Mouse (Mus musculus): Measurements from ENCODE around the gene Gm45618. TPM values are rescaled to one million over a fixed set of nuclear protein-coding genes. Genes with fewer than 3 reads are reported as not detected.
"Not testable (repeated sequence)": the region's sequence is repeated elsewhere in the genome, so short reads cannot be mapped to it uniquely, and the experiment has no call there.

Gm45618 gene
- not detected in 2 replicates for polyA plus RNA-seq (2015; fragmentation: Nextera tagmentation; extraction: Ambion mirVana)

GRCm38 (mm10) chr7:142120629-142121028 lies at the start of gene Gm45618:
Gene Gm45618 (minus strand): TSS chr7:142120729.
- H3K27me3 ChIP-seq; ATAC-seq (ENCODE audit: insufficient number of reproducible peaks, insufficient read depth, low FRiP score, low TSS enrichment, low read depth); H3K27ac ChIP-seq; H3K4me3 ChIP-seq; H3K4me1 ChIP-seq; H3K9me3 ChIP-seq; H3K4me2 ChIP-seq; H3K9ac ChIP-seq; H3K36me3 ChIP-seq: not testable (repeated sequence)
- 81% methylated on average over 1 of the region's 1 CpGs for WGBS

GRCm38 (mm10) chr7:142169836-142170235 lies 49.3 kb upstream of the Gm45618 start:
- no peak for ATAC-seq (ENCODE audit: insufficient number of reproducible peaks, insufficient read depth, low FRiP score, low TSS enrichment, low read depth)
- Histone ChIP-seq H3K4me1 (no peaks in the 10 kb centered on the region), H3K36me3 (no peaks in the 10 kb centered on the region), H3K9ac (no peak overlapping the region), H3K4me3 (no peak overlapping the region), H3K9me3 (no peaks in the 10 kb centered on the region), H3K4me2 (no peak overlapping the region), H3K27me3 (no peaks in the 10 kb centered on the region; the same call in 1 of the 2 replicates), H3K27ac (no peak overlapping the region)
- WGBS: 50% methylated on average over 3 of the region's 3 CpGs

- H3K4me2 ChIP-seq; H3K27ac ChIP-seq; H3K4me3 ChIP-seq; H3K9me3 ChIP-seq; H3K9ac ChIP-seq; ATAC-seq (ENCODE audit: insufficient number of reproducible peaks, insufficient read depth, low FRiP score, low TSS enrichment, low read depth); H3K27me3 ChIP-seq; H3K36me3 ChIP-seq; H3K4me1 ChIP-seq: not testable (repeated sequence)
Measured at GRCm38 (mm10) chr7:142165639-142166038, 45.1 kb upstream of the Gm45618 start, which contains the start of gene Gm4553. Gene Gm4553 (minus strand): TSS chr7:142165739.

GRCm38 (mm10) chr7:142159366-142159765 lies 38.8 kb upstream of the Gm45618 start:
- Histone ChIP-seq H3K9ac (no peak overlapping the region), H3K9me3 (no peaks in the 10 kb centered on the region), H3K27ac (no peak overlapping the region), H3K36me3 (no peaks in the 10 kb centered on the region), H3K27me3 (no peaks in the 10 kb centered on the region), H3K4me1 (no peaks in the 10 kb centered on the region), H3K4me2 (no peak overlapping the region), H3K4me3 (no peak overlapping the region)
- WGBS: 89% methylated on average over 3 of the region's 3 CpGs
- ATAC-seq (ENCODE audit: insufficient number of reproducible peaks, insufficient read depth, low FRiP score, low TSS enrichment, low read depth): no peak

- H3K4me3 ChIP-seq; ATAC-seq (ENCODE audit: insufficient number of reproducible peaks, insufficient read depth, low FRiP score, low TSS enrichment, low read depth); H3K36me3 ChIP-seq; H3K27me3 ChIP-seq; H3K9ac ChIP-seq; H3K27ac ChIP-seq; H3K9me3 ChIP-seq; H3K4me2 ChIP-seq; H3K4me1 ChIP-seq: not testable (repeated sequence)
- 54% methylated on average over 2 of the region's 2 CpGs for WGBS
Measured at GRCm38 (mm10) chr7:142157013-142157412, 36.5 kb upstream of the Gm45618 start, which contains the start of gene Gm29735. Gene Gm29735 (minus strand): TSS chr7:142157113.

- 63% methylated on average over 1 of the region's 1 CpGs for WGBS
- Histone ChIP-seq H3K27me3 (no peaks in the 10 kb centered on the region), H3K9me3 (no peaks in the 10 kb centered on the region), H3K36me3 (no peaks in the 10 kb centered on the region), H3K4me2 (no peak overlapping the region), H3K4me3 (no peak overlapping the region), H3K27ac (no peak overlapping the region), H3K4me1 (no peaks in the 10 kb centered on the region), H3K9ac (no peak overlapping the region)
- no peak for ATAC-seq (ENCODE audit: insufficient number of reproducible peaks, insufficient read depth, low FRiP score, low TSS enrichment, low read depth)
Measured at GRCm38 (mm10) chr7:142155308-142155707, 34.8 kb upstream of the Gm45618 start.

- WGBS: 75% methylated on average over 4 of the region's 4 CpGs
- Histone ChIP-seq H3K36me3 (no peaks in the 10 kb centered on the region), H3K4me2 (no peak overlapping the region), H3K9me3 (no peaks in the 10 kb centered on the region), H3K27me3 (no peaks in the 10 kb centered on the region), H3K4me1 (no peaks in the 10 kb centered on the region), H3K27ac (no peak overlapping the region), H3K9ac (no peak overlapping the region), H3K4me3 (no peak overlapping the region)
- ATAC-seq (ENCODE audit: insufficient number of reproducible peaks, insufficient read depth, low FRiP score, low TSS enrichment, low read depth): no peak
Measured at GRCm38 (mm10) chr7:142152191-142152590, 31.7 kb upstream of the Gm45618 start.

- ATAC-seq (ENCODE audit: insufficient number of reproducible peaks, insufficient read depth, low FRiP score, low TSS enrichment, low read depth): no peak
- Histone ChIP-seq H3K4me1 (no peaks in the 10 kb centered on the region), H3K4me2 (no peak overlapping the region), H3K27me3 (peaks cover 10% of the 10 kb centered on the region), H3K27ac (no peak overlapping the region), H3K4me3 (no peak overlapping the region), H3K36me3 (no peaks in the 10 kb centered on the region), H3K9ac (no peak overlapping the region), H3K9me3 (no peaks in the 10 kb centered on the region)
Measured at GRCm38 (mm10) chr7:142148633-142149032, 28.1 kb upstream of the Gm45618 start.

GRCm38 (mm10) chr7:142146033-142146432 lies 25.5 kb upstream of the Gm45618 start:
- Histone ChIP-seq H3K36me3 (no peaks in the 10 kb centered on the region), H3K9me3 (no peaks in the 10 kb centered on the region), H3K4me1 (no peaks in the 10 kb centered on the region), H3K9ac (no peak overlapping the region), H3K4me2 (no peak overlapping the region), H3K27ac (no peak overlapping the region), H3K4me3 (no peak overlapping the region), H3K27me3 (peaks cover 11% of the 10 kb centered on the region)
- ATAC-seq (ENCODE audit: insufficient number of reproducible peaks, insufficient read depth, low FRiP score, low TSS enrichment, low read depth): no peak
- WGBS: 3% methylated on average over 1 of the region's 1 CpGs

GRCm38 (mm10) chr7:142145413-142145940 lies 24.9 kb upstream of the Gm45618 start:
- Histone ChIP-seq H3K27me3 (peaks cover 11% of the 10 kb centered on the region), H3K9ac (no peak overlapping the region), H3K27ac (no peak overlapping the region), H3K9me3 (no peaks in the 10 kb centered on the region), H3K4me2 (no peak overlapping the region), H3K36me3 (no peaks in the 10 kb centered on the region), H3K4me1 (no peaks in the 10 kb centered on the region), H3K4me3 (no peak overlapping the region)
- ATAC-seq (ENCODE audit: insufficient number of reproducible peaks, insufficient read depth, low FRiP score, low TSS enrichment, low read depth): no peak
- 42% methylated on average over 4 of the region's 4 CpGs for WGBS

- peaks cover 11% of the 10 kb centered on the region for H3K27me3 ChIP-seq
- no peak within 1 kb of the TSS for H3K27ac ChIP-seq
- no peaks in the 10 kb centered on the region for H3K9me3 ChIP-seq
- H3K4me3 ChIP-seq: no peak within 1 kb of the TSS
- H3K4me1 ChIP-seq: no peaks in the 10 kb centered on the region
- WGBS: 74% methylated on average over 1 of the region's 1 CpGs
- no peak for ATAC-seq (ENCODE audit: insufficient number of reproducible peaks, insufficient read depth, low FRiP score, low TSS enrichment, low read depth)
- no peaks in the 10 kb centered on the region for H3K36me3 ChIP-seq
- H3K4me2 ChIP-seq: no peak within 1 kb of the TSS
- H3K9ac ChIP-seq: no peak within 1 kb of the TSS
Measured at GRCm38 (mm10) chr7:142144507-142144906, 24.0 kb upstream of the Gm45618 start, which contains the start of gene Gm45337. Gene Gm45337 (minus strand): TSS chr7:142144607.

- H3K36me3 ChIP-seq; H3K9ac ChIP-seq; H3K4me3 ChIP-seq; ATAC-seq (ENCODE audit: insufficient number of reproducible peaks, insufficient read depth, low FRiP score, low TSS enrichment, low read depth); H3K4me1 ChIP-seq; H3K9me3 ChIP-seq; H3K27ac ChIP-seq; H3K4me2 ChIP-seq: not testable (repeated sequence)
- WGBS: 19% methylated on average over 1 of the region's 1 CpGs
- H3K27me3 ChIP-seq: peaks cover 11% of the 10 kb centered on the region
Measured at GRCm38 (mm10) chr7:142143506-142144010, 23.0 kb upstream of the Gm45618 start.

Data from embryonic facial prominence, embryonic 13.5 days (tissue).